Mouse (Mus musculus) hindbrain, postnatal 0 days (tissue): ENCODE measurements around the gene Trim11. TPM values are rescaled to one million over a fixed set of nuclear protein-coding genes. Genes with fewer than 3 reads are reported as not detected.

Source experiments
- ATAC-seq: fragments of 200-750 bp; cut with Nextera tagmentation; 2 replicates; pipeline ENCODE4 v1.8.0; 2017; ENCODE audit warnings: mild to moderate bottlenecking, moderate TSS enrichment, moderate library complexity
- DNase-seq: peaks from one replicate; pipeline ENCODE4 v3.0.0-alpha.2; 2015; ENCODE audit warnings: low spot score
- H3K27ac ChIP-seq: fragments of 300-500 bp; sonication (generic); 2 replicates; pipeline ENCODE4 v1.5.1; 2014; ENCODE audit warnings: mild to moderate bottlenecking
- H3K27me3 ChIP-seq: fragments of 300-500 bp; sonication (generic); 2 replicates; pipeline ENCODE4 v1.6.1; 2014; ENCODE audit warnings: low read length, mixed read lengths; ENCODE audit not compliant: insufficient read depth
- H3K36me3 ChIP-seq: fragments of 300-500 bp; sonication (generic); 2 replicates; pipeline ENCODE4 v1.6.1; 2014; ENCODE audit warnings: low read length, mixed read lengths; ENCODE audit not compliant: insufficient read depth
- H3K4me1 ChIP-seq: fragments of 300-500 bp; sonication (generic); 2 replicates; pipeline ENCODE4 v1.6.1; 2014; ENCODE audit warnings: antibody characterized with exemption, low read length, mixed read lengths; ENCODE audit not compliant: insufficient read depth
- H3K4me2 ChIP-seq: fragments of 300-500 bp; sonication (generic); 2 replicates; pipeline ENCODE4 v1.6.1; 2014; ENCODE audit warnings: low read depth, mild to moderate bottlenecking, low read length, moderate library complexity, mixed read lengths
- H3K4me3 ChIP-seq: fragments of 300-500 bp; sonication (generic); 2 replicates; pipeline ENCODE4 v1.5.1; 2014; ENCODE audit warnings: low read length
- H3K9ac ChIP-seq: fragments of 300-500 bp; sonication (generic); replicated peaks from 2 replicates; pipeline ENCODE4 v1.6.1; 2014; ENCODE audit warnings: mild to moderate bottlenecking, low read length, moderate library complexity, mixed read lengths
- H3K9me3 ChIP-seq: fragments of 300-500 bp; sonication (generic); 2 replicates; pipeline ENCODE4 v1.6.1; 2016; ENCODE audit warnings: low read length, mixed read lengths
- CTCF ChIP-seq: IDR thresholded peaks from 2 replicates; pipeline ENCODE4 v1.5.1; 2016; ENCODE audit warnings: antibody characterized with exemption, control low read depth, low read depth
- WGBS: fragments of 180-500 bp; shearing (Covaris S2); extraction: QIAGEN DNeasy Blood & Tissue Kit; methylation state at CpG from one replicate; pipeline ENCODE4 v1.1.7; 2014; 5-methylcytosine and 5-hydroxymethylcytosine counted together
- polyA plus RNA-seq: library from polyadenylated mRNA; unstranded; fragments of >200 nt; fragmentation: Nextera tagmentation; extraction: Ambion mirVana; gene quantifications from 2 replicates; pipeline ENCODE4 v1.2.1, GENCODE M21; 2015
- total RNA-seq: library from RNA; depleted of rRNA; stranded (reverse); fragments of >200 nt; gene quantifications from 2 replicates; pipeline ENCODE4 v1.2.3, GENCODE M21; 2014; rRNA removed

Trim11 gene
- 31.7 and 31.8 TPM in 2 replicates for total RNA-seq
- 14.1 and 15.9 TPM in 2 replicates for polyA plus RNA-seq

DNA sequence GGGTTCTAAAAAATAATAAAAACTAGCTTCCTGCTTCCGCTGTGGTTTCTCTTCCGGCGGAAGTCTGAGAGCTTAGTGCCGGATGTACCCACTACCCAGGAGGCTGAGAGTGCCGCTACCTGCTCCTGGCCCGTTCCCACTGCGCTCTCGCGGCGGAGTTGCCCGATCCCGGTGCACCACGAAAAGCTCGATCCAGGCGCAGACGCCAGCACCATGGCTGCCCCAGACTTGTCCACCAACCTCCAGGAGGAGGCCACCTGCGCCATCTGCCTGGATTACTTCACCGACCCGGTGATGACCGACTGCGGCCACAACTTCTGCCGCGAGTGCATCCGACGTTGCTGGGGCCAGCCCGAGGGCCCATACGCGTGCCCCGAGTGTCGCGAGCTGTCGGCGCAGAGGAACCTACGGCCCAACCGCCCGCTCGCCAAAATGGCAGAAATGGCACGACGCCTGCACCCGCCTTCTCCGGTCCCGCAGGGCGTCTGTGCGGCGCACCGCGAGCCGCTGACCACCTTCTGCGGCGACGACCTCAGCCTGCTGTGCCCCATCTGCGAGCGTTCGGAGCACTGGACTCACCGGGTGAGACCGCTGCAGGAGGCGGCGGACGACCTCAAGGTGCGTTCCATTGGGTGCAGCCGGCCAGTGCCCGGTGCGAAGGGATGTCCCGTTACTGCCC is at the start of gene Trim11:
TSS of gene Trim11 (plus strand) at position 67 of the 679 bp plus-strand sequence.
- TF ChIP-seq CTCF, result peak; percentile 6; the same call in 1 of the 2 replicates
- H3K4me2 ChIP-seq, result peak within 1 kb of the TSS; percentile 100
- under 1% methylated on average over 64 of the region's 64 CpGs for WGBS

DNA sequence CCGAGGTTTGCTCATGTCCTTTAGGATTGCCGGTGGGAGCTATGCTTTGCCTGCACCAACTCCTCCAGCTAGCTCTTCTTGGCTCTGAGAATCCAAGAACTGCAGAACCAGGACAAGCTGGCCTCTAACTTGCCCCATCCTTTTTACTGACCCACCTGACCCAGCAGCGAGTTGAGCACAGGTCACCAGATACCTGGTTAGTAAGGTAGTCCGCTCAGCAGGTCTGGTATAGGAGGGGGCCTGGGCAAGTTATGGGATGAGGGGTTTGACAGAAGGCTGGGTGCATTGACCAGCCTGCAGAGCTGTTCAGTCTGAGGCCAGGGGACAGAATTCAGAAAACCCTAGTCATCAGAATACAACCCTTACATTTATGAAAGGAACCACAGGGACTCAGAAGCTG is 48.8 kb upstream of the Trim11 start:
- 86% methylated on average over 4 of the region's 4 CpGs for WGBS
- no peaks in the 10 kb centered on the region for H3K9me3 ChIP-seq

More for the DNA sequence above, at the start of gene Trim11:
- H3K4me3 ChIP-seq, result peak within 1 kb of the TSS; percentile 88
- ATAC-seq (peak; percentile 70), DNase-seq (peak; percentile 84)
- H3K36me3 ChIP-seq, result 0 out of 2 replicates have a peak, but pooled peaks cover 11% of the 10 kb centered on the region
- peak within 1 kb of the TSS; percentile 82 for H3K9ac ChIP-seq
- no peaks in the 10 kb centered on the region for H3K27me3 ChIP-seq
- H3K9me3 ChIP-seq, result no peaks in the 10 kb centered on the region
- peaks cover 20% of the 10 kb centered on the region for H3K4me1 ChIP-seq
- peak within 1 kb of the TSS; percentile 52 for H3K27ac ChIP-seq

GRCm38 (mm10) chr11:58929641-58930040 is 48.3 kb upstream of the Trim11 start:
- no peak for TF ChIP-seq CTCF

More for the DNA sequence above, 48.8 kb upstream of the Trim11 start:
- DNase-seq (no peak), ATAC-seq (no peak)
- H3K27ac ChIP-seq, result no peak overlapping the region
- no peak overlapping the region for H3K9ac ChIP-seq
- no peak for TF ChIP-seq CTCF
- no peaks in the 10 kb centered on the region for H3K27me3 ChIP-seq
- no peaks in the 10 kb centered on the region for H3K4me1 ChIP-seq
- no peak overlapping the region for H3K4me3 ChIP-seq
- H3K4me2 ChIP-seq, result no peak overlapping the region
- peaks cover 30% of the 10 kb centered on the region; the same call in 1 of the 2 replicates for H3K36me3 ChIP-seq

GRCm38 (mm10) chr11:58930254-58930653 is 47.6 kb upstream of the Trim11 start:
- 84% methylated on average over 3 of the region's 3 CpGs for WGBS
- no peak overlapping the region for H3K4me3 ChIP-seq
- no peak; the same call in 1 of the 2 replicates for TF ChIP-seq CTCF
- peaks cover 34% of the 10 kb centered on the region; the same call in 1 of the 2 replicates for H3K36me3 ChIP-seq
- H3K4me1 ChIP-seq, result no peaks in the 10 kb centered on the region
- no peak overlapping the region for H3K4me2 ChIP-seq
- DNase-seq (no peak), ATAC-seq (no peak)
- no peaks in the 10 kb centered on the region for H3K27me3 ChIP-seq
- H3K9ac ChIP-seq, result no peak overlapping the region
- H3K9me3 ChIP-seq, result no peaks in the 10 kb centered on the region
- no peak overlapping the region for H3K27ac ChIP-seq

More at GRCm38 (mm10) chr11:58929641-58930040, 48.3 kb upstream of the Trim11 start:
- H3K9me3 ChIP-seq, result no peaks in the 10 kb centered on the region
- H3K4me1 ChIP-seq, result no peaks in the 10 kb centered on the region
- 60% methylated on average over 3 of the region's 3 CpGs for WGBS
- DNase-seq (no peak), ATAC-seq (no peak)
- no peaks in the 10 kb centered on the region for H3K27me3 ChIP-seq
- peaks cover 34% of the 10 kb centered on the region; the same call in 1 of the 2 replicates for H3K36me3 ChIP-seq
- H3K9ac ChIP-seq, result no peak overlapping the region
- H3K4me2 ChIP-seq, result no peak overlapping the region
- no peak overlapping the region for H3K27ac ChIP-seq
- H3K4me3 ChIP-seq, result no peak overlapping the region

DNA sequence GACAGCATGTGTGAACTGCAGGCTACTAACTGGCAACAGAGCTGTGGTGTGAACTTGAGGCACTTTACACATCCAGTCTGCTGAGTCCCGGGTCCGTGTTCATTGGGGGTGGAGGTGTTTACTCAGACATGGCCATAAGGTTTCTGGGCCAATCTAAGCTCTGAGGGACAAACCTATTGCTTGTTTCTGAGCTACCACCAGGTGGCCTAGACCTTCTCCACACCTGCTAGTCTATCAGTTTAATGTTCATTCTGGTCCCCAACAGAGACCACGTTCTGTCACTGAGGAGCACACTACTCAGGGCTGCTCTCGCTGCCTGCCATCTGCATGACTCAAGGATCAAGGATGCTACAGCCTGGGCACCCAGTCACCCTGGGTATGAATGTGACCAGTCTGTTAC is 46.3 kb upstream of the Trim11 start:
- WGBS, result 64% methylated on average over 4 of the region's 4 CpGs
- Histone ChIP-seq H3K4me1 (0 out of 2 replicates have a peak, but pooled peaks cover 1% of the 10 kb centered on the region), H3K9ac (no peak overlapping the region), H3K4me3 (no peak overlapping the region), H3K27me3 (no peaks in the 10 kb centered on the region), H3K9me3 (no peaks in the 10 kb centered on the region), H3K27ac (no peak overlapping the region), H3K4me2 (no peak overlapping the region), H3K36me3 (peaks cover 45% of the 10 kb centered on the region; the same call in 1 of the 2 replicates)
- DNase-seq, result peak; percentile 44
- TF ChIP-seq CTCF, result peak; percentile 57
- ATAC-seq, result peak; percentile 41

GRCm38 (mm10) chr11:58937909-58938308 is 40.0 kb upstream of the Trim11 start:
- Histone ChIP-seq H3K27ac (peak overlapping the region; percentile 97), H3K27me3 (no peaks in the 10 kb centered on the region), H3K36me3 (peaks cover 27% of the 10 kb centered on the region; the same call in 1 of the 2 replicates), H3K9me3 (no peaks in the 10 kb centered on the region), H3K4me3 (peak overlapping the region; percentile 94), H3K4me1 (peaks cover 12% of the 10 kb centered on the region; the same call in 1 of the 2 replicates), H3K4me2 (peak overlapping the region; percentile 87), H3K9ac (peak overlapping the region; percentile 98)
- no peak for TF ChIP-seq CTCF
- DNase-seq (peak; percentile 49), ATAC-seq (0 out of 2 replicates have a peak, but pooled peaks have one; percentile 0)
- 1% methylated on average over 13 of the region's 13 CpGs for WGBS
